Mouse (Mus musculus) monocyte, adult 2 months (primary cell): Measurements from ENCODE around the gene Naglu.

Experiments used
- DNase-seq, 2 experiments: peaks; one replicate each; pipeline ENCODE4 v3.0.0; 2022; ENCODE audit warnings: low spot score in 2 of 2, low read depth in 1 of 2

Naglu gene

GRCm38 (mm10) chr11:101056885-101057284 is 12.9 kb upstream of the Naglu start:
- DNase-seq, result no peak

- DNase-seq, result peak in 1 of 2 experiments; percentile 69
Measured at GRCm38 (mm10) chr11:101057860-101058259, 12.0 kb upstream of the Naglu start.

DNA sequence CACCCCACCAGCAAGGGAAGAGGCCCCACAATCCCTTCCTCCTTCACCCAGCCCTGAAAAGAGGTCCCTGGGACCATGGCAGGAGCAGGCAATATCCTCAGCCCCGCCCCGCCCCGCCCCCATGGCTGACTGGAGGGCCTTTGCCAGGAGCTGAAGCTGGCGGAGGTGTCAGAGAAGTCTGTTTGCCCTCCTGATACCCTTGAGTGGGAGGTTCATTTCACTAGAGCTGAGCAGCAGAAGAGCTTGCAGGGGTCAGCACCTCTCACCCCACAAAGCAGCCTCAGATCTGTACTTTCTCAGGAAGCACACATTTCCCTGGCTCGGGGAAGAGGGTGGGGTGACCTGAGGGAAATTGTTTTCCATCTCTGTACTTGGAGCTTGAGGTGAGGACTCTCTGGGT is 11.1 kb upstream of the Naglu start:
- DNase-seq, result no peak

- DNase-seq, result no peak
Measured at GRCm38 (mm10) chr11:101059473-101059872, 10.3 kb upstream of the Naglu start.

GRCm38 (mm10) chr11:101060126-101060525 is 9.7 kb upstream of the Naglu start:
- no peak for DNase-seq

DNA sequence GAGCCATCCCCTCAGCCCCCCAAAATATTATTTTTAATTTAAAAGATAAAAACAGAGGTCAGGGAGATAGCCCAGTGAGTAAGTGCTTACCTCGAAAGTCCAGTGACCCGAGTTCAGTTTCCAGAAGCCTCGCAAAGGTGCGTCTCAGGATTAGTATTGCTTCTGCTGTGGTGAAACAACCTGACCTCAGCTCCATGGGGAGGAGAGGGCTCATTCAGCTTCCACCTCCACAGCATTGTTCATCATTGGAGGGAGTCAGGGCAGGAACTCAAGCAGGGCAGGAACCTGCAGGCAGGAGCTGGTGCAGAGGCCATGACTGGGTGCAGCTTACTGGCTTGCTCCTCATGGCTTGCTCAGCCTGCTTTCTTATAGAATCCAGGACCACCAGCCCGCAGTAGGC is 8.8 kb upstream of the Naglu start:
- no peak for DNase-seq

- peak in 1 of 2 experiments; percentile 31 for DNase-seq
Measured at GRCm38 (mm10) chr11:101062165-101062884, 7.5 kb upstream of the Naglu start.

GRCm38 (mm10) chr11:101062971-101063675 is 6.7 kb upstream of the Naglu start:
- no peak for DNase-seq

DNA sequence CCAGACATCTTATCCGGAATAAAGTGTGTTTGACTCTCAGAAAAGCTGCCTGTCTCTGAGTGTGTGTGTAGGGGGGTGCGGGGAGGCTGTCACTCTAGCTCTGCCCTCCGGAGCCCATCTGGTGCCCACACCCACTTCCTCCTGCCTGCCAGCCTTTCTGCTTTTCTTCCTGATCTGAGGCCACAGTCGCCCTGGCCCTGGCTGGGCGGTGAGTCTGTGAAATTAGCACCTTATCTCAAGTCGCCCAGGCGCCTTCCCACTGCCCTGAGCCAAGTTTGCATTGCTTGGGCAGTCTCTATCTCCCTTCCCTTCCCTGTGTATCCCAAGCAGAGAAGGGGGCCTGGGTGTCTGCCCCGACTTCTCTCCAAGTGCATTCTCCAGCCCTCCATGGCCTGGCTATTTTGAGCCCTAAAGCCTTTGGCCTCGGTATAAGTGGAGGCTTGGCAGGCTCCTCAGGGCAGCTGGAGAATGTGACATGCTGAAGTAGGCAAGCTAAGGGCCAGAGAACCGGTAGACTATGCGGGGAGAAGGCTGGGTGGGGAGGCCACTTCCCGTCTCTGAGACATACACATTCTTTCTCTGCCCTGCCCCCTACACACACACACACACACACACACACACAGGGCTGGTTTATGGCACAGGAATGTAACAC is 6.0 kb upstream of the Naglu start:
- DNase-seq, result peak in 1 of 2 experiments; percentile 31

- DNase-seq, result no peak
Measured at GRCm38 (mm10) chr11:101064462-101064861, 5.3 kb upstream of the Naglu start.

DNA sequence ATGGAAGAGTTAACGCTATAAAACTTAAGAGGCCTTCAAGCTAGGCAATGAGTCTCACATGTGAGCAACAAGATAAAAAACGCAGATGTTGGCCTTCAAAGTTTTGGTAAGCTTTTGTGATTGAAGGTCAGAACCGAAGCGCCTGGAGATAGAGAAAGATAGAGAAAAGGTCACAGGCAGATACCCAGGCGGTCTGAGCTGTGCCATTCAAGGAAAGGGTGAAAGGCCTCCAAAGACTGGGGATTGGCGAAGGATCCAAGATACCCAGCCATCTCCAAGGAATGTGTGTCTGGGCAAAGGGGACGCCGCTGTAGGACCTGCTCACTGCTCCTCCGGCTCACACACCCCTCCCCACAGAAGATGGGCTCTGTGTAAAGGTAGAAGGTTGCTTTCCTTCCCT is 4.8 kb upstream of the Naglu start:
- DNase-seq, result no peak

DNA sequence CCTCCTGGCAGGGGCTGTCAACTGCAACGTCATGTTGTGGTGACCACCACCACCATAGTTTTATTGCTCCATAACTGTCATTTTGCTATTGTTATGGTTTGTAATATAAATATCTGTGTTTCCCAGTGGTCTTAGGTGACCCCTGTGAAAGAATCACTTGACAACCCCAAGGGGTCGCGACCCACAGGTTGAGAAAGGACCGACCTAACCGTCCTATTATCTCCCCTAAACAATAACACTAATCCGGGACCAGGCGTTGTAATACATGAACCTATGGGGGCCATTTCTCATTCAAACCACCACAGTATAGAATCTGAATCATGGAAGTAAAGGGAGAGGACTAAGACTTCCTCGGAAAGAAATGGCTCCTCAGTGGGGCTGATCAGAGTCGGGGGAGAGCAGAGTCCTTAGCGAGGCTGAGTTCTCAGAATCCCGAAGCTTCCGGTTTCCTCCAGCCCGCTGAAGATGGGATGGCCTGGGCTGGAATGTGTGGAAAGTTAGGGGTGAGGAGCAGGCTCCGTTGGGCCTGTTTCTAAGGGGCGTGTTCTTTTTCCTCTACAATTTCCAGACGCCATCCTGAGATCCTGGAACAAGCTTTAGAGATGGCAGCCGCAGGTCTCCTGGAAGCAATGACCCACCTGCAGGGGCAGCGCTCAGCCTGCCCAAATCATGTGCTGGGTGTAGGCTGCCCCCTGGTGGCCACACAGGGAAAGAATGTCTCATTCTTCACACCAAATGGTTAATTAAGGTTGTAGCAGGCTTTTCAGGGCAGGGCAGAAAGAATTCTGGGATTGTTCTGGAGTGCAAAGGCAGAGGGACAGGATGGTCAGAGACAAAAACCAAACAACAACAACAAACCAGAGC is 3.0 kb upstream of the Naglu start:
- peak in 1 of 2 experiments; percentile 67 for DNase-seq

DNA sequence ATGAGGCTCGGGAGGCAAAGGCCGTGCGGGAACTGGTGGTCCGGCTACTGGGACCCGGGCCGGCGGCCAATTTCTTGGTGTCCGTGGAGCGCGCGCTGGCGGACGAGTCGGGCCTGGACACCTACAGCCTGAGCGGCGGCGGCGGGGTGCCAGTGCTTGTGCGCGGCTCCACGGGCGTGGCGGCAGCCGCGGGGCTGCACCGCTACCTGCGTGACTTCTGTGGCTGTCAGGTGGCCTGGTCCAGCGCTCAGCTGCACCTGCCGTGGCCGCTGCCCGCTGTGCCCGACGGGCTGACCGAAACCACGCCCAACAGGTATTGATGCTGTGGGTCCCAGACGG is 346 bp downstream of the Naglu start:
- no peak for DNase-seq

DNA sequence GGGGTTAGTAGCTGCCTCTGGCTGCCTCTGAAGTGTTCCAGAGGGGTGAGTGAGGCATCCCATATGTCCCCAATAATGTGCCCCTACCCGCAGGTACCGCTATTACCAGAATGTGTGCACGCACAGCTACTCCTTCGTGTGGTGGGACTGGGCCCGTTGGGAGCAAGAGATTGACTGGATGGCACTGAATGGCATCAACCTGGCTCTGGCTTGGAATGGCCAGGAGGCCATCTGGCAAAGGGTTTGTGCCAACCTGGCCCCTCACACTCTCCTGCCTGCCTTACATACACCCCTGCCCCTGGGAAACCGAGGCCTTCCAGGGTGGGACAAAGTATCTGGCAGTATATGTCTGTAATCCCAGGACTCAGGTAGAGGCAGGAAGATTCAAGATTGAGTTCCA is 1.2 kb downstream of the Naglu start:
- no peak for DNase-seq

DNA sequence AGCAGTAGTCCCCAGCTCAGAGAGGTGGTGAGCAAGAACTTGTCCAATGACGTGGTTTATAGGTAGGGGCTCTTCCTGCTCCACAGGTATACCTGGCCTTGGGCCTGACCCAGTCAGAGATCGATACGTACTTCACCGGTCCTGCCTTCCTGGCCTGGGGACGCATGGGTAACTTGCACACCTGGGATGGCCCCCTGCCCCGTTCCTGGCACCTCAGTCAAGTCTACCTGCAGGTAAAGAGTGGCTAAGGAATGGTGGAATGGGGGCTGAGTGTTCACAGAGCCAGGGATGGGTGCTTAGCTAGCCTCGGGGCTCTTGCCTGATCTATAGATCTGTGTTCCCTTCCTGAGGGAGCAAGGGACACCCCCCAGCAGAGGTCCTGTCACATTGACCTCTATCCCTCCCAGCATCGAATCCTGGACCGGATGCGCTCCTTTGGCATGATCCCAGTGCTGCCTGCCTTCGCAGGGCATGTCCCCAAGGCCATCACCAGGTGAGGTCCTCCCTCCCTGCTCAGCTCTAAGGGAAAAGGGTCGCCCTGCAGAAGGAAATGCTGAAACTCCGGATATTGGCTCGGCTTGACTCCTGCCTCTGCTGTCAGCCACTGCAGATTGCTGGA is 2.1 kb downstream of the Naglu start:
- no peak for DNase-seq

- no peak for DNase-seq
Measured at GRCm38 (mm10) chr11:101078121-101078520, 8.3 kb downstream of the Naglu start, which contains the start of gene Hsd17b1. Gene Hsd17b1, plus strand, starts transcription at chr11:101078411.

GRCm38 (mm10) chr11:101079746-101080145 is 9.9 kb downstream of the Naglu start:
- DNase-seq, result no peak

DNA sequence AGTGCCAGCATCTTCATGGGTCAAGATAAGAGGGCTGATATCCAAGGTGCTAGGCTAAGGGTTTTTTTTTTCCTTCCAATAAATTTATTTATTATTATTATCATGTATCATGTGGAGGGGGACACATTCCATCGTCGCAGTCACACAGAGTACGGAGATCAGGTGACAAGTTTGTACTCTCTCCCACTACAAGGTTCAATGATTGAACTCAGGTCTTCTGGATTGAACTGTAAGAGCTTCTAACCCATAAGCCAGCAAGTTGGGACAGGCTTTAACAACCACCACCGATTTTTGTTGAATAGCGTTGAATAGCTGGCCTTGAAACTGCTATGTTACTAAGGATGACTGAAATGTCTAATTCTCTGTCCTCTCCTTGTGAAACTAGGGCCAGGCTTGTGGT is 10.6 kb downstream of the Naglu start:
- DNase-seq, result no peak

DNA sequence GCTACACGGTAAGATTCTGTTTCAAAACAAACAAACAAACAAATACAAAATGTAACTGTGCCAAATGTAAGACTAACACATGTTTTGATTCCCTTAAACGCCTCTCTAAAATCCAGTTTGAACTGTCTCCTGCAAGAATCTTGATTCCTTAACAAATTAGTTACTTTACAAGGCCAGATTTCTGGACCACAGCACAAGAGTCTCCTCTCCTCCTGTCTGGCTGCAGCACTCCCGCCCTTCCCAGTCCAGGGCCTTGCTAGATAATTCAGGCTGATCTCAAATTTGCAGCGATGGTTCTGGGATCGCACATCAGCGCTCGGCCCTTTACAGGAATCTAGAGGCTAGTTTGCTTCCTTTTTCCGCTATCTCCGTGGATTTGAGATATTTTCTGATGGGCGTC is 11.8 kb downstream of the Naglu start:
- DNase-seq, result no peak

DNA sequence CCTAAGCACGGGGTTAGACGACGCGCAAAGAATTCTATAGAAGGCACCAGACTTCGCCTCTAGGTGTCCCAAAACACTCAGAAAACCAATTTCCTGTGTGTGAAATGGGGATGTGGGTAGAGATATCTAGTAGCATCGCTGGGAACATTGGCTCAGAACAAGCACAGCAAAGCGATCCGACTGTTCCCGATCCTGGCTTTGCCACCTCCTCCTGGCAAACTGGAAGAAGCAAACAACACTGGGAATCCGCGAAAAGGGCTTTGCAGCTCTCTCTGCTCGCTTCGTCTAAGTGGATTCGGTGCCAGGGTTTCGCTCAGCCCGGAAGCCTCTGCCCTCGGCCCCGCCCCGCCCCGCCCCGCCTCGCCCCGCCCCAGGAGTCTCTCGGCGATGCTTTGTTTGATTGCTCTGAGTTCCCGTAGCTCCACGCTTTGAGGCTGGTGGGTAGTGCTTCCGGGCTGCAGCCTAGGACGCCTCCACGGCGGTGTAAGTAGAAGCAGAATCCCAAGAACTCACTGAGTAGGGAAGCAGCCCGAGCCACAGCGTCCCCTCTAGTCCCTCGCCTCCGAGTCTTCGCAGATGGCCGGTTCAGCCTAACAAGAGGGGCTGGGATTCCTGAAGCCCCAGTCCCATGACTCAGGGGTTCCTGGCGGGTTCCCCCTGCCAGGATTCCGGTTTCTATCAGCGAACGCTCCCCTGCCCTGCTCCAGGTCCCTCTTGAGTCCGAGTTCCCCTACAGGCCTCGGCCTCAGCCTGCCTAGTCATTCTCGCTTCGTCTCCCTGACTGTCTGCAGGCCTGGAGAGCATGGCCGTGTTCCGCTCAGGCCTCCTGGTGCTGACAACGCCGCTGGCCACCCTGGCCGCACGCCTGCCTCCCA is 12.6 kb downstream of the Naglu start, which contains the start of gene Coasy:
TSS of gene Coasy (plus strand) at position 358 of the 875 bp plus-strand sequence.
- DNase-seq, result peak; percentile 52 to 70
